Mouse (Mus musculus): ENCODE measurements around the gene Retn. TPM values are rescaled to one million over a fixed set of nuclear protein-coding genes. Genes with fewer than 3 reads are reported as not detected.

Retn gene
- polyA plus RNA-seq, 1 experiment from 2014 or later = not detected

GRCm38 (mm10) chr8:3645804-3646203, 9.8 kb upstream of the Retn start:
- Histone ChIP-seq H3K4me3 (ENCODE audit: low read depth, low read length) (no peak overlapping the region), H3K9ac (replicated peaks) (no peak overlapping the region), H3K36me3 (replicated peaks; ENCODE audit: insufficient read depth, low read length) (peaks cover 23% of the 10 kb centered on the region), H3K4me2 (ENCODE audit: low read depth, low read length) (no peak overlapping the region), H3K4me1 (ENCODE audit: insufficient read depth) (no peaks in the 10 kb centered on the region; the same call in 1 of the 2 replicates), H3K27ac (ENCODE audit: low read depth) (peak overlapping the region; percentile 57; the same call in 1 of the 2 replicates), H3K9me3 (ENCODE audit: low read length) (no peaks in the 10 kb centered on the region), H3K27me3 (ENCODE audit: insufficient read depth, low read length) (no peaks in the 10 kb centered on the region)
- peak; percentile 81 for DNase-seq
- TF ChIP-seq CTCF (IDR thresholded peaks at IDR 0.05; ENCODE audit: low read depth) = peak; percentile 65
- TF ChIP-seq EP300 (IDR thresholded peaks at IDR 0.05; ENCODE audit: low read depth) = no peak
- ATAC-seq = peak; percentile 81
- 9% methylated on average over 5 of the region's 5 CpGs for WGBS (ENCODE audit: insufficient replicate concordance)

- DNase-seq (no peak), ATAC-seq (no peak)
- H3K36me3 ChIP-seq (replicated peaks; ENCODE audit: insufficient read depth, low read length) = peaks cover 12% of the 10 kb centered on the region
- no peak for TF ChIP-seq EP300 (IDR thresholded peaks at IDR 0.05; ENCODE audit: low read depth)
- 0 out of 2 replicates have a peak overlapping the region, but pooled peaks have one; percentile 7 for H3K4me2 ChIP-seq (ENCODE audit: low read depth, low read length)
- no peaks in the 10 kb centered on the region; the same call in 1 of the 2 replicates for H3K4me1 ChIP-seq (ENCODE audit: insufficient read depth)
- 67% methylated on average over 6 of the region's 6 CpGs for WGBS (ENCODE audit: insufficient replicate concordance)
- no peak overlapping the region for H3K9ac ChIP-seq (replicated peaks)
- H3K27me3 ChIP-seq (ENCODE audit: insufficient read depth, low read length) = no peaks in the 10 kb centered on the region
- H3K4me3 ChIP-seq (ENCODE audit: low read depth, low read length) = no peak overlapping the region
- H3K9me3 ChIP-seq (ENCODE audit: low read length) = no peaks in the 10 kb centered on the region
- H3K27ac ChIP-seq (ENCODE audit: low read depth) = peak overlapping the region; percentile 57
Observed at GRCm38 (mm10) chr8:3646824-3647531, 8.6 kb upstream of the Retn start.

DNA sequence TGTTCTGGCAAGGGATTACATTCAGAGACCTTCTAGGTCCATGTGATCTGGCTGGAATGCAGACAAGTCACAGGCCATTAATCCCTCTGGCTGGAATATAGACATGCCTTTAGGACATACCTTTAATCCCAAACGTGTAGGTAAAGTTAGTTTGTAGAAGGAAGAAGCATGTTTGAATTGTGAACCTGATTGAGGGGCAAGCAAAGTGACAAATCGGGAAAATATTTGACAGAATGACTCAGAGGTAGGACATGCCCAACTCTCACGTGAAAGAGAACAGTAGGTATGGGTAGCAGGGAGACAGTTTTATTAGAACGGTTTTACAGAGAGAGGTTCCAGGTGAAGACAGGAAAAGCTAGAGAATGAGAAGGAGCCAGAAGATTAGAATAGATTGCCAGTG, 8.0 kb upstream of the Retn start:
- Histone ChIP-seq H3K27me3 (ENCODE audit: insufficient read depth, low read length) (no peaks in the 10 kb centered on the region), H3K9me3 (ENCODE audit: low read length) (no peaks in the 10 kb centered on the region), H3K4me2 (ENCODE audit: low read depth, low read length) (no peak overlapping the region), H3K9ac (replicated peaks) (no peak overlapping the region), H3K4me3 (ENCODE audit: low read depth, low read length) (no peak overlapping the region), H3K36me3 (replicated peaks; ENCODE audit: insufficient read depth, low read length) (peaks cover 9% of the 10 kb centered on the region), H3K27ac (ENCODE audit: low read depth) (peak overlapping the region; percentile 41; the same call in 1 of the 2 replicates), H3K4me1 (ENCODE audit: insufficient read depth) (no peaks in the 10 kb centered on the region; the same call in 1 of the 2 replicates)
- TF ChIP-seq EP300 (IDR thresholded peaks at IDR 0.05; ENCODE audit: low read depth) (no peak), CTCF (IDR thresholded peaks at IDR 0.05; ENCODE audit: low read depth) (no peak)
- DNase-seq (no peak), ATAC-seq (no peak)
- WGBS (ENCODE audit: insufficient replicate concordance) = 67% methylated on average over 4 of the region's 4 CpGs

DNA sequence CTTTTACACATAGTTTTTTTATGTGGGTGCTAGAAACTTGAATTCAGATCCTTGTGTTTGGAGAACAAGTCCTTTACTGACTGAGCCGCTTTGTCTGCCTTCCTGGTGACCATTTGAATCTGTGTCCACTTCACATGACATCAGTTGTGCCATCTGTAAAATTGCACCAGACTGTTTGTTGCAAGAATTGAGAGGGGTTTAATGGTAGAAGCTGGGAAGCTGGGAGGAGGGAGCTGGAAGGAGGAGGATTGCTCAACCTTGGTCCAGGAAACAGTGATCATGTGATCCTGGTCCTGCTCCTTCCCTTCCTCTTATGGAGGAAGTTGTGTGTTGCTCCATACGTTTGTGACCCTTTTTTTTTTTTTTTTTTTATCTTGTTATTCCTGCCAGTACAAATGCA, 7.3 kb upstream of the Retn start:
- Histone ChIP-seq H3K4me1 (ENCODE audit: insufficient read depth) (no peaks in the 10 kb centered on the region; the same call in 1 of the 2 replicates), H3K9ac (replicated peaks) (no peak overlapping the region), H3K36me3 (replicated peaks; ENCODE audit: insufficient read depth, low read length) (peaks cover 4% of the 10 kb centered on the region; the same call in 1 of the 2 replicates), H3K9me3 (ENCODE audit: low read length) (no peaks in the 10 kb centered on the region), H3K27ac (ENCODE audit: low read depth) (peak overlapping the region; percentile 68; the same call in 1 of the 2 replicates), H3K27me3 (ENCODE audit: insufficient read depth, low read length) (no peaks in the 10 kb centered on the region), H3K4me3 (ENCODE audit: low read depth, low read length) (no peak overlapping the region), H3K4me2 (ENCODE audit: low read depth, low read length) (no peak overlapping the region; the same call in 1 of the 2 replicates)
- DNase-seq = peak; percentile 23
- ATAC-seq = peak; percentile 17; the same call in 1 of the 2 replicates
- TF ChIP-seq EP300 (IDR thresholded peaks at IDR 0.05; ENCODE audit: low read depth) (peak; percentile 62), CTCF (IDR thresholded peaks at IDR 0.05; ENCODE audit: low read depth) (no peak)
- 36% methylated on average over 2 of the region's 2 CpGs for WGBS (ENCODE audit: insufficient replicate concordance)

DNA sequence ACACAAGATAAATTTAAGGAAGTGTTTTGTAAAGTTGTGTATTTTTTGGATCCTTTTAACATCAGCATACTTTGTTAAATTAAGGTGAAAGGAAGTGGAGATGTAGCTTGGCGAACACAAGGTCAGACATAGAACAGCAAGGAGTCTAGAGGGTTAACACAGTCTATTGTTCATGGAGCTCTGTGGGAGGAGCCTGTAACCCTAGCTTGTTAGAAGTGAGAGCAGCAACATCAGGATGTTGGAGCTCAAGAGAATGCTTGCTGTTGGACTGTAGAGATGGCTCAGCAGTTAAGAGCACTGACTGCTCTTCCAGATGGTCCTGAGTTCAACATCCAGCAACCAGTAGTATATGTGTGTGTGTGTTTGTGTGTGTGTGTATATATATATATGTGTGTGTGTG, 6.6 kb upstream of the Retn start:
- DNase-seq (no peak), ATAC-seq (peak; percentile 24)
- no peak overlapping the region for H3K9ac ChIP-seq (replicated peaks)
- H3K36me3 ChIP-seq (replicated peaks; ENCODE audit: insufficient read depth, low read length) = no peaks in the 10 kb centered on the region
- H3K9me3 ChIP-seq (ENCODE audit: low read length) = no peaks in the 10 kb centered on the region
- H3K4me1 ChIP-seq (ENCODE audit: insufficient read depth) = no peaks in the 10 kb centered on the region; the same call in 1 of the 2 replicates
- TF ChIP-seq EP300 (IDR thresholded peaks at IDR 0.05; ENCODE audit: low read depth) (no peak), CTCF (IDR thresholded peaks at IDR 0.05; ENCODE audit: low read depth) (no peak)
- H3K27ac ChIP-seq (ENCODE audit: low read depth) = 0 out of 2 replicates have a peak overlapping the region, but pooled peaks have one; percentile 68
- 38% methylated on average over 1 of the region's 1 CpGs for WGBS (ENCODE audit: insufficient replicate concordance)
- peak overlapping the region; percentile 28 for H3K4me2 ChIP-seq (ENCODE audit: low read depth, low read length)
- no peaks in the 10 kb centered on the region for H3K27me3 ChIP-seq (ENCODE audit: insufficient read depth, low read length)
- H3K4me3 ChIP-seq (ENCODE audit: low read depth, low read length) = no peak overlapping the region

DNA sequence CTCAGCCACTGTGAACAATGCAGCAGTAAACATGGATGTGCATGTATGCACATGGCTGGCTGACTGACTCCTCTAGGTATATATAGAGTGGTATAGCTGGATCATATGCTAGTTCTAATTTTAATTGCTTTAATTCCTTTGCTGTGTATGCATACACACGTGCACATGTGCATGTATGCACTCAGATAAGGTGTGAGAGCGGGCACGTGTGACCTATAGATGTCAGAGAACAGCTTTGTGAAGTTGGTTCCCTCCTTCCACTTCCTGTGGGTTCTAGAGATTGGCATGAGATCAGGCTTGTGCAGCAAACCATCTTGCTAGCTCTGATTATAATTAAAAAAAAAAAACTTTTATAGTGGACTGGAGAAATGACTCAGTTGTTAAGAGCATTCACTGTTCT, 2.7 kb upstream of the Retn start:
- no peak overlapping the region for H3K4me3 ChIP-seq (ENCODE audit: low read depth, low read length)
- no peaks in the 10 kb centered on the region for H3K27me3 ChIP-seq (ENCODE audit: insufficient read depth, low read length)
- TF ChIP-seq EP300 (IDR thresholded peaks at IDR 0.05; ENCODE audit: low read depth) = no peak
- TF ChIP-seq CTCF (IDR thresholded peaks at IDR 0.05; ENCODE audit: low read depth) = no peak
- no peaks in the 10 kb centered on the region for H3K36me3 ChIP-seq (replicated peaks; ENCODE audit: insufficient read depth, low read length)
- H3K9me3 ChIP-seq (ENCODE audit: low read length) = no peaks in the 10 kb centered on the region
- no peak overlapping the region for H3K4me2 ChIP-seq (ENCODE audit: low read depth, low read length)
- no peak overlapping the region for H3K9ac ChIP-seq (replicated peaks)
- no peak overlapping the region for H3K27ac ChIP-seq (ENCODE audit: low read depth)
- H3K4me1 ChIP-seq (ENCODE audit: insufficient read depth) = no peaks in the 10 kb centered on the region
- ATAC-seq (no peak), DNase-seq (no peak)
- 31% methylated on average over 3 of the region's 3 CpGs for WGBS (ENCODE audit: insufficient replicate concordance)
